Mouse (Mus musculus) midbrain, embryonic 10.5 days (tissue): ENCODE data around the gene Myom1. TPM values are rescaled to one million over a fixed set of nuclear protein-coding genes. Genes with fewer than 3 reads are reported as not detected.

Experiments
- DNase-seq: peaks from one replicate; pipeline ENCODE4 v3.0.0-alpha.2; 2017; ENCODE audit warnings: low spot score
- H3K27ac ChIP-seq: fragments of 300-500 bp; sonication (generic); replicated peaks from 2 replicates; pipeline ENCODE4 v1.5.1; 2016; ENCODE audit warnings: mild to moderate bottlenecking
- H3K27me3 ChIP-seq: fragments of 300-500 bp; sonication (generic); 2 replicates; pipeline ENCODE4 v1.6.1; 2016; ENCODE audit warnings: low read depth, mild to moderate bottlenecking; ENCODE audit not compliant: poor library complexity, severe bottlenecking
- H3K36me3 ChIP-seq: fragments of 300-500 bp; sonication (generic); 2 replicates; pipeline ENCODE4 v1.6.1; 2016; ENCODE audit warnings: mild to moderate bottlenecking, moderate library complexity
- H3K4me1 ChIP-seq: fragments of 300-500 bp; sonication (generic); 2 replicates; pipeline ENCODE4 v1.6.1; 2016
- H3K4me3 ChIP-seq: fragments of 300-500 bp; sonication (generic); 2 replicates; pipeline ENCODE4 v1.5.1; 2016; ENCODE audit warnings: mild to moderate bottlenecking, moderate library complexity
- H3K9me3 ChIP-seq: fragments of 300-500 bp; sonication (generic); replicated peaks from 2 replicates; pipeline ENCODE4 v1.6.1; 2016; ENCODE audit warnings: mild to moderate bottlenecking
- WGBS: fragments of 180-500 bp; shearing (Covaris S2); methylation state at CpG from one replicate; pipeline ENCODE4 v1.1.7; 2016; 5-methylcytosine and 5-hydroxymethylcytosine counted together
- polyA plus RNA-seq: library from polyadenylated mRNA; unstranded; fragments of >200 nt; fragmentation: Nextera tagmentation; extraction: Ambion mirVana; gene quantifications from 2 replicates; pipeline ENCODE4 v1.2.1, GENCODE M21; 2016

Myom1 gene
- polyA plus RNA-seq, 1 experiment from 2014 or later = 1.7 TPM

DNA sequence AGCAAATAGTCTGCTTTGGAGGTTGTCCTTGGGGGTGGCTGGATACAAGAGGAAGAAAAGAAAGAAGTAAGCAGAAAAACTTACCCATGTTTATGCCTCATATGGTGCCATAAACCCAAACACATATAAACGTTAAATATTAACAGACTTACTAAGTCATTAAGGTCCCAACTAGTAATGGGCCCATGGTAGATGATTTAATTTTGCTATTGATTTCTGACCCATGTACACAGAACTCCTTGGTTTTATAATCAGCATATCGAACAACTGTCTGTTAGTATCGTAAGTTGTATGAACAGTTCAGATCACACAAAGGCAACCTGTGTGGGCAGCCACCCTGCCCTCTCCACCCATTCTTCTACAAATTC is 85.7 kb downstream of the Myom1 start:
- Histone ChIP-seq H3K36me3 (no peaks in the 10 kb centered on the region), H3K27me3 (no peaks in the 10 kb centered on the region), H3K27ac (no peak overlapping the region), H3K4me3 (no peak overlapping the region), H3K4me1 (peaks cover 9% of the 10 kb centered on the region; the same call in 1 of the 2 replicates), H3K9me3 (no peaks in the 10 kb centered on the region)
- 97% methylated on average over 3 of the region's 3 CpGs for WGBS
- no peak for DNase-seq

DNA sequence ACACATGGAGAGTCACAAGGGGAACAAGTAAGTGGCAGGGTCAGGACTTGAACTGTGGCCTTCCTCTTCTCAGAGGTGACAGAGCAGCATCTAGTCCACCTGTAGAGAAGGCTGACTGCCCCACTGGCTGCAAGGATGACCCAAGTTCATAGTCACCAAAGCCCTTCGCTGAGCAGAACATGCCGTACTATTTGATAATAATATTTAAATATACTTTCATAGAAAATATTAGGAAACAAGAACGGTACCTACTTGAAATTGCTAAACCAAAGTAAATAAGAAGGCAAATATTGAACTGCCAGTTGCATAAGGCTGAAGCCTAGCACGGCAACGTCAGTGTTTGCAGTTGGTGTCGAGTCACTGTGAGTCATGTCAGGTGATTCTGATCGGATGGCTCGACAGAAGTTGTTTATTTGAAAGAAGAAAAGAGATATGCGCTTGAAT is 86.6 kb downstream of the Myom1 start:
- no peak overlapping the region for H3K4me3 ChIP-seq
- H3K9me3 ChIP-seq = no peaks in the 10 kb centered on the region
- DNase-seq = no peak
- H3K27ac ChIP-seq = no peak overlapping the region
- H3K4me1 ChIP-seq = peaks cover 9% of the 10 kb centered on the region; the same call in 1 of the 2 replicates
- no peaks in the 10 kb centered on the region for H3K27me3 ChIP-seq
- WGBS = 87% methylated on average over 9 of the region's 9 CpGs
- H3K36me3 ChIP-seq = no peaks in the 10 kb centered on the region

DNA sequence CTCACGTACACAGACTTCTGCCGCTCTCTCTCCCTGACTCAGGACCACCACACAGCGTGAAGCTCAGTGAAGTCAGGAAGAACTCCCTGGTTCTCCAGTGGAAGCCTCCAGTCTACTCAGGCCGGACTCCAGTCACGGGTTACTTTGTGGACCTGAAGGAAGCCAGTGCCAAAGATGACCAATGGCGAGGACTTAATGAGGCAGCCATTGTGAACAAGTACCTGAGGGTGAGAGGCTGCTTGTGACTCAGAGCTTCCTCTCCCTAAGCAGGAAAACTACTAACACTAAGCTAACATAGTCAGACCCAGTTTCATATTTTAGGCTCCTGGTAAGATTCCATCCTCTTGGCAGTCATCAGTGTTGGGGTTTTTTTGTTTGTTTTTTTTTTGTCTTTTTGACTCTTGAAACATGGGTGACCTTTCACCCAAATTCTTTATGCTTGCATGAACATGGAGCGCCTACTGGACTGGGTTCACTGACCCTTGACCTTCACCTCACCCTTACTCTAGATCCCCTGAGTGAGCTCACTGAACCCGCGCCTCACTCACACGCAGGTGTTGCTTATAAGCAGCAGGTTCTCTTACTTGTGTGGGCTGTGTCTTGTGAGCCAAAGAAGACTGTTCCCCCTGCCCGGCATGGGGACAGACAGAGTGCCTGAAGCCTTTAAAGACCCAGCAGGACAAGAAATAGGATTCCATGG is 87.5 kb downstream of the Myom1 start:
- Histone ChIP-seq H3K27me3 (no peaks in the 10 kb centered on the region), H3K4me1 (peaks cover 16% of the 10 kb centered on the region), H3K27ac (no peak overlapping the region), H3K36me3 (no peaks in the 10 kb centered on the region), H3K9me3 (no peaks in the 10 kb centered on the region), H3K4me3 (no peak overlapping the region)
- no peak for DNase-seq
- WGBS = 73% methylated on average over 11 of the region's 11 CpGs

DNA sequence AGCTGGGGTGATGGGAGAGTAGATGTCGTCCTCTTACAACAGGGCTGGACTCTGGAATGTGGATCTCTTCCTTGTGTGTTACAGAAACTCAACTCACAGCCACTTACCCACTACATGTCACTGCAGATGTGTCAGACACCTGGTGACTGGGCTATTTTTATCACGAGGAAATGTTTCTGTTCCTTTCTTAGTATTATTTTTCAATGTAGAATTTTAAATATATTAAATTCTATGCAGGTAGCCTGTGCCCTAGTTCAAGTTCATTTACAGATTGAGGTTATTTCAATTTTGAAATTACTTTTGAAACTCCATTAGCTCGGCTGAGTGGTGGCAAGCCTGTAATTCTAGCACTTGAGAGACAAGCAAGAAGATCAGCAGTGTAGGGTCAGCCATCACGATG is 88.6 kb downstream of the Myom1 start:
- H3K27ac ChIP-seq = no peak overlapping the region
- H3K27me3 ChIP-seq = no peaks in the 10 kb centered on the region
- peaks cover 19% of the 10 kb centered on the region for H3K4me1 ChIP-seq
- H3K9me3 ChIP-seq = no peaks in the 10 kb centered on the region
- no peaks in the 10 kb centered on the region for H3K36me3 ChIP-seq
- H3K4me3 ChIP-seq = no peak overlapping the region
- WGBS = 87% methylated on average over 4 of the region's 4 CpGs
- DNase-seq = no peak

DNA sequence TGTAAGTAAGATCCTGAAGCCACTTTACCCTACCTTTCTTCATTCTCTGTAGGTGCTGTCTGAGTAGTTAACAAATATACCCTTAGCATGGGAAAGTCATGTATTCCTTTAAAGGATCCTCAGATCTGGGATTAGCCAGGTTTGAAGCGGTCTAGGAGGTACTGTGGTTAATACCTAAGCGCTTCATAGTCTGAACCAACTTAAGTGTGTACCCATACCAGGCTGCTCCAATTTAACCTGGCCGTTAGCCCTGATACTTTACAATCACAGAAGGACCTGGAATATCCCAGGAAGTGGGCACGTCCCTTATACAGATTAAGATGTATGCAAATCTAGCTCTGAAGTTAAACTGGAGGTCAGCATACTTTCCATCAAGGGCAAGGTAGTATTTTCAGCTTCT is 89.9 kb downstream of the Myom1 start:
- Histone ChIP-seq H3K4me3 (no peak overlapping the region), H3K4me1 (peaks cover 19% of the 10 kb centered on the region), H3K36me3 (no peaks in the 10 kb centered on the region), H3K27me3 (no peaks in the 10 kb centered on the region), H3K9me3 (no peaks in the 10 kb centered on the region), H3K27ac (no peak overlapping the region)
- 88% methylated on average over 4 of the region's 4 CpGs for WGBS
- DNase-seq = no peak

DNA sequence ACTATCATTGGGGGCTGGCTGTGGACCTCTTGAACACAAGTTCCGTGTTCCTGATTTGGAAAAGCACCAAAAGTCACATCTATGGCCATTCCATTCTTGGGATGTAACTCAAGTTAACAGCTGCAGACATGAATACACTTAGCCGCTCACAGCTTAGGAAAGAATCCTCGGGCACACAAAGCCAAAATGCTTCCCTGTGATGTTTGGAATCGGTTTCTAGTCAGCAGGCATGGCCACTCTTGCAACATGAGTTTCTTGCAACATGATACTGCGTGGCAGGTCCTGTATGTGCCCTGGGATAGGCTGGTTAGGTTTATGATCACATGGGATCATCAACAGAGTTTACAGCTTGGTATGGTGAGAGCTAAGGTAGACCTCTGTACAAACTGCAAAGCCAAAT is 91.4 kb downstream of the Myom1 start:
- no peak overlapping the region for H3K4me3 ChIP-seq
- H3K4me1 ChIP-seq = peaks cover 19% of the 10 kb centered on the region
- H3K9me3 ChIP-seq = no peaks in the 10 kb centered on the region
- no peak overlapping the region for H3K27ac ChIP-seq
- H3K27me3 ChIP-seq = no peaks in the 10 kb centered on the region
- 83% methylated on average over 5 of the region's 5 CpGs for WGBS
- no peak for DNase-seq
- H3K36me3 ChIP-seq = no peaks in the 10 kb centered on the region

DNA sequence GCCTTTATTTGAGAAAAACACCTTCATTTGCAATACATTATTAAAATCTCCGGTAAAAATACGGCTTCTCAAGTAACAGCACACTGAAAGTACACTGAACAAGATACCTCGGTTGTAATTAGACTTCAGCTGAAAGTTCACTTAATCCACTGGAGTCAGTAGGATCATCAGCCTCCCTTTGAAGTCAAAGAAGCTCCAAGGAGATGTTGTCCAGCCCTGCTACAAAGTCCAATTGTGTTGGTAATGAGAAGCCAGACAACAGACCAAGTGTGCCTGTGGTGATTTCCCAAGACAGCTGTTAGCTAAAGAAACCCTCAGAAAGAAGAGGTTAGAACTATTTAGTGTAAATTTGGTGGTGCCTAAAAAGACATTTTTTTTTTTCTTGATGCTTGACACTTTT is 92.0 kb downstream of the Myom1 start:
- Histone ChIP-seq H3K27me3 (no peaks in the 10 kb centered on the region), H3K36me3 (no peaks in the 10 kb centered on the region), H3K4me3 (no peak overlapping the region), H3K27ac (no peak overlapping the region), H3K9me3 (no peaks in the 10 kb centered on the region), H3K4me1 (peaks cover 19% of the 10 kb centered on the region)
- no peak for DNase-seq
- 46% methylated on average over 3 of the region's 3 CpGs for WGBS

DNA sequence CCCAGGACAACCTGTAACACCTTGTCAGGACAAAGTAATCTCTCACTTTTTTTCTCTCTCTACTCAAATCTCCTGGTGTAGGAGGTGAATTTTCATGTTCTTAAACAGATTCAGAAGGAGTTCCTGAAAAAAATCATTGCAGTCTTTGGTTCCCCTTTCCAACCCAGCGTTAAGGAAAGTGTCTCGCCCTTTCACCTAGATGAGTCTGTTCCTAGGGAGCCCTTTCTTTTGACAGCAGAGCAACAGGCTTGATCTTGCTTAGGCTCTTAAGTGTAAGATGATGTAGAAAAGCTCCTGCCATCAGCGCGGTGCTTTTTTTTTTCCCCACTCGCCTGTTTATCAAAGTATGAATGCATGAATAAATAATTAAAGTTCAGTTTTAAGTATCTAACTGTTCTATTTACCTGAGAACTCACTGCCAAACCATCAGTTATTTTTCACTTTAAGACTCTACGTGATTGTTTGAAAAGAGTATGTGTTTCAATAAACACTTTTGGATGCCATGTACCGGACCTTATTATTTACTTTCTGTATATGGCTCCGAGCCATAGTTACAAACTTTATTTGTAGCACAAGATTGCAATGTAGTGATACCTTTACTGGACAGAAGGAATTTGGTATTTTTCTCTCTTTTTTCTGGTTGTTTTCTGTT is 94.2 kb downstream of the Myom1 start:
- Histone ChIP-seq H3K9me3 (no peaks in the 10 kb centered on the region), H3K4me3 (no peak overlapping the region), H3K36me3 (no peaks in the 10 kb centered on the region), H3K27ac (no peak overlapping the region), H3K4me1 (peaks cover 10% of the 10 kb centered on the region), H3K27me3 (no peaks in the 10 kb centered on the region)
- no peak for DNase-seq
- WGBS = 93% methylated on average over 8 of the region's 8 CpGs

DNA sequence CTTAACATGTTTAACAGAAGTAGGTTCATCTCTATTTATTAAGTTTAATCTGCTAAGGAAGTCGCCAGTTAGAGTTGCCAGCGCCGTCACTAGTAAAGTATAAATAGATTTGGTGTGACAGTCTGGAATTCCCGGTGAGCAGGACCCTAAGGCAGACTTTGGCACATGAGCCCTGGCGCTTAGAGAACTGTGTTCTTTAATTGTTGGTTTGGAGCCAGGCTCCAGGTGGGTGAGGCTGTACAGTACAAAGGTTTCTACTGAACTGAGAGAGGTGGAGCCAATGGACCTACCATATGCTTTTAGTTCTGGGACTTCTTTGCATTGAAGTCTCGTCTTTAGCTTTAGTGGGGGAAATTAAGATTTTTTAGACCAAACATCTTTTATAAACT is 94.8 kb downstream of the Myom1 start:
- Histone ChIP-seq H3K4me3 (no peak overlapping the region), H3K27ac (no peak overlapping the region), H3K4me1 (peaks cover 13% of the 10 kb centered on the region), H3K36me3 (no peaks in the 10 kb centered on the region), H3K9me3 (no peaks in the 10 kb centered on the region), H3K27me3 (no peaks in the 10 kb centered on the region)
- WGBS = 92% methylated on average over 6 of the region's 6 CpGs
- DNase-seq = no peak

DNA sequence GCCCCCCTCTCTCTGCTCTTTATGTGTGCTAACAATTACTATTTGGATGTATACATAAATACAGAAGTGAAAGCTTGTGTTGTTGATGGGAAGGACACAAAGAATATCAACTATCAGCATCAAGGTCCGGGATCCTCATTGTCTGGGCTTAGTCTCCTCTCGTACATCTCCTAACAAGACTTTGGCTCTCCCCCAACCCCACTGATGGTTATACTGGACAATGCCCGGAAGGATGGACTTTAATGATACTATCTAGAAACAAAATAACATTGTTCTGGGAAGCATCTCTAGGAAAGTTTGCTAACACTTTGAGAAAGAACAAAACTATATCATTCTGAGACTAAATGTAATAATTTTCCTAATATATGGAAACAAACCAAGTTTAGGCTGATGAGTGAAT is 96.2 kb downstream of the Myom1 start:
- 92% methylated on average over 3 of the region's 3 CpGs for WGBS
- Histone ChIP-seq H3K27ac (no peak overlapping the region), H3K4me1 (peaks cover 21% of the 10 kb centered on the region), H3K27me3 (no peaks in the 10 kb centered on the region), H3K9me3 (no peaks in the 10 kb centered on the region), H3K36me3 (no peaks in the 10 kb centered on the region), H3K4me3 (no peak overlapping the region)
- no peak for DNase-seq

DNA sequence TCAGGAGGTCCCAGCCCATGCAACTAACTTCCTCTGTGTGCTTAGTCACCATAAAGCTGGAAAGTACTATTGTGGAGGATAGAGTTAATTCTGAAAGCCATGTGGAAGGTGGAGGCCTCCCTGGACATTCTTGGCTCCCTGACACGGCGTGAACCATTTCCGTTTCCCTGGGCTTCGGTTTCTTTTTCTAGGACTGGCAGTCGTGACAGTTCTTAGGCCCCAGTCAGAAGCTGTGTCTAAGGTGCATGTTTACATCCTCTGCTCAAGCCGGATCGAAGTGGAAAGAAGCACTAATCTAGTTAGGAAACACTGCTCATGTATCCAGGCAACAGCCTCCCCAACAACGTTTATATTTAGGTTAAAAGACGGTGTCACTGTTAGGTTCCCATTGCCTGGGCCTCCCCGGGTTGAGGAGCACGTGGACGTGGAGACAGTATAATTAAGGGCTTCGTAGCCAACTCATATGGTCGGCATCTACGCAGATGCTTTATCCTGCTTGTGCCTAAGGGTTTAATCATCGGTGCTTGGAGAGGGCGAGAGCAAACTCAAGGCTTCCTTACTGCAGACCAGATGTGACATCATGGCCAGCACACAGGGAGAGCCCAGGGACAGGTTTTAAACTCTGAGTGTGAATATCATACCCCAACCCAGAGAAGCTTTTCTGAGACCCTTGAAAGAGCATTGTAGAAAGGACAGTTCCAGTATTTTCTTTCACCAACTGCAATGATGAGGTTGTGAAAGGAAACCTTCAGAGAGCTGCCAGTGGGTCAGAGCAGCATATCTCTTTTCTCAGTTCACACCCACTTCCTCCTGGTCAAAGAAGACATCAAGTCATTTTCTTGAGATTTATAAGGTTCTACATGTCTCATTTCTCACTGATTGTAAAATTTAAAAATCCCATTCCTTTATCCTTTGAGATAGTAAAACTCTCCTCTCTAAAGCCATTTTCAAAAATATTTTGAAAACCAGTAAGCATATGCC is 100.4 kb downstream of the Myom1 start:
- 69% methylated on average over 17 of the region's 17 CpGs for WGBS

DNA sequence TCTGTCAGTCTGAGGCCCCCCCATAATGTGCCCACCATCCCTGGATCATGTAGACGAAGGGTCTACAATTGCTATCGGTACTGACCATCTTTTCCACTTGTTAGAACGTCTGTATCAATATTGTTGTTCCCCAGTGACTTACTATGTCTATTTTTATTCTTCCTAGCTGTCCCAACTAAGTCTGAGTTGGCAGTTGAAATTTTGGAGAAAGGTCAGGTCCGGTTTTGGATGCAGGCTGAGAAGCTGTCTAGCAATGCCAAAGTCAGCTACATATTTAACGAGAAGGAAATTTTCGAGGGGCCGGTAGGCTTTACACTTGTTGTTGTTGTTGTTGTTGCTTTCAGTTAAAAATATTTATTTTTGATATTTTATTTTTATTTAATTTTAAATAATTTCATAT is 102.9 kb downstream of the Myom1 start:
- H3K36me3 ChIP-seq = no peaks in the 10 kb centered on the region
- no peak overlapping the region for H3K27ac ChIP-seq
- 96% methylated on average over 7 of the region's 7 CpGs for WGBS
- peaks cover 11% of the 10 kb centered on the region for H3K4me1 ChIP-seq
- H3K27me3 ChIP-seq = no peaks in the 10 kb centered on the region
- no peak overlapping the region for H3K4me3 ChIP-seq
- no peak for DNase-seq
- no peaks in the 10 kb centered on the region for H3K9me3 ChIP-seq

More for the DNA sequence above, 100.4 kb downstream of the Myom1 start:
- Histone ChIP-seq H3K9me3 (no peaks in the 10 kb centered on the region), H3K27me3 (no peaks in the 10 kb centered on the region), H3K27ac (no peak overlapping the region), H3K4me3 (no peak overlapping the region), H3K36me3 (no peaks in the 10 kb centered on the region), H3K4me1 (peaks cover 11% of the 10 kb centered on the region)
- no peak for DNase-seq

DNA sequence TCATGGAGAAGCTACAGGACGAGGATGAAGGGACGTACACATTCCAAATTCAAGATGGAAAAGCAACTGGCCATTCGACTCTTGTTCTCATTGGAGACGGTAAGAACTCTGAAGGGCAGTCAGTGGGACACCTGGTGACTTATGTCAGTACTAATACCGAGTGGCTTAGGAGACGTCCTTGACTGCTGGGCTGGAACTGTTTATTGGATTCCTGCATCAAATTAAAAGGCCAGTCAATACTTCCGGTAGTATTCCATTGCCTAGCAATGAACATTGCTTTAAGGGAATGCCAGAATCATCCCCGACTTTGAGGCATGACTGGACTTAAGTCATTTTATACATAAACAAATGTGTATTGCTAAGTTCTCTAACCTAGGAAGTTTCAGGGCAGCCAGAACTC is 103.8 kb downstream of the Myom1 start:
- 84% methylated on average over 8 of the region's 8 CpGs for WGBS
- no peaks in the 10 kb centered on the region for H3K36me3 ChIP-seq
- peaks cover 11% of the 10 kb centered on the region for H3K4me1 ChIP-seq
- no peak overlapping the region for H3K27ac ChIP-seq
- no peak for DNase-seq
- no peaks in the 10 kb centered on the region for H3K9me3 ChIP-seq
- no peak overlapping the region for H3K4me3 ChIP-seq
- no peaks in the 10 kb centered on the region for H3K27me3 ChIP-seq
